Mouse (Mus musculus) ovary, postnatal 10 days (tissue): Measurements from ENCODE around the gene E2f7.

Source experiments
- DNase-seq: peaks from one replicate; pipeline ENCODE4 v3.0.0; 2022; ENCODE audit warnings: low spot score

The E2f7 gene

DNA sequence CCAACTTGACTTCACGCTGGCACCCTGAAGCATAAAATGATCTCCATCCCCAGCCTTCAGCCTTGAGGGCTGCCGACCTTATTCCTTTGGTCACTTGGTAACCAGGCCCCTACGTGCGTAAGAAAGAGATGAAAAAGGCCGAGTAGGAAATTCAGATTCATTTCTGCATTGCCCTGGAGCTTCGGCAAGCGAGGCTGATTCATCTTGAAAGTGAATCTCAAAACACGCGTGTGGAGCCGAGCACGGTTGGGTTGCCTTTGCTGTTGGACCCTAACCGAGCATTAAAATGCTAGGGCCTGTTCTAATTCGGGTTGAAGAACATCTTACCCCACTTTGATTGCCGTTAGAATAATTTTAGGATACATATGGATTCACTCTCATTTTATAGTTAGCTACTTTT lies 28.6 kb downstream of the E2f7 start:
- DNase-seq: no peak

DNA sequence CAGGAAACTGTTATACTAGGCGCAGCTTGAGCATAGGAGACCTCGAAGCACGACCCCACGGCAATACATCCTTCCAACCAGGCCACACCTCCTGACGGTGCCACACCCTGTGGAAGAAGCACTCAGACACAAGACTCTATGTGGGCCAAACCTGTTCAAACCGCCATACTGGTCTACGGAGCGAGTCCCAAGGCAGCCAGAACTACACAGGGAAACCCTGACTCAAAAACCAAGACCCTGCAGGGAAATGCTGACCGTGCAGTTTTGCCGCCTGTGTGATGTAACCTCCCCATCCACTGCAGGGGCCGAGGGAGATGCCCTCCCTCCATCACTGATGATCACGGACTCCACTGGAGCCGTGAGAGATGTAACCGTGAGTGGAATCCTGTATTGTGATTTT lies 36.5 kb downstream of the E2f7 start:
- no peak for DNase-seq

DNA sequence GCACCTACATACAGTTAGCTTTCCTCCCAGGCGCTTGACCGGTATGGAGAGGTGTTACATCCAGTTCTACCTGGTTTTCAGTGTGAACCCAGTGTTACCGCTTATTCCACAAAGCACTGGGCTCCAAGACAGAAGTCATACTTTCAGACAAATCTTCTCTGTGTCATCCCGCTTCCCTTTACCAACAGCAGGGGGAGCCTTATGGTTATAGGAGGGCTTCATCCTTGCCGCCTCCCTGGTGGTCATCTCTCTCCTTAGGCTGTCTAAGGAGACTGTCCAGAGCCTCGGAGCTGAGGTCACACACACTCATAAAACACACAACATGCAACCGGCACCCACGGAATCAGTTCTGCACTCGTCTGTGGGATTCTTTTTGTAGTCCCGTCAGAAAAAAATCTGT lies 37.4 kb downstream of the E2f7 start:
- DNase-seq: no peak

DNA sequence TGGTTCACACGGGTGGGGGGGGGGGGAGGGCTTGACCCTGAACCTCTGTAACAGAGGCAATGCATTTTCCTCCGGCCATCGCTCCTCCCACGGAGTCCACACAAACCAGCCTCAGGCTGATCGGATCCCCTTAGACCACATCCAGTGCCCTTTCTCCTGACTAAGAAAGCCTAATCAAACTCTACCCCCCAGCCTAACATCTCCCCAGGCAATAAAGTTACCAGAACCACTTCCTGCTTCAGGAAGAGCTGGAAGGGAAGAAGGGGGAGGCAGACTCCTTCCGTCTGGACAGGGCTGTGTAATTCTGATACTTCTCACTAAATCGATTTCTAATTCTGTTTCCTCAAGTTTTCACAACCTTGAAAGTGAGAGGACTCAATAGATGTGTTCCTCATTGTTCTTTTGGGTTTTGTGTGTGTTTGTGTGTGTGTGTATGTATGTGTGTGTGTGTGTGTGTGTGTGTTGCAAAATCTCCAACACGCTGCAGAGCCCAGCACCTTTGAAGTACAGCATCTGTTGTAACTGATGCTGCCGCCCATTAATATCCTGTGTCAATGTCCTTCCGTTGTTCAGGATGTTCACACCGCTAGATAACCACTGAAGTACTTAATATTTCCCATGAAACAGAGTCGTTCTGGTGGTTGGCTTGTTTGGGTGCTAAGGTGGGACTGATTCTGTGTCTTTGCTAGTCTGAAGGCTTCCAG lies 43.0 kb downstream of the E2f7 start:
- DNase-seq: no peak

DNA sequence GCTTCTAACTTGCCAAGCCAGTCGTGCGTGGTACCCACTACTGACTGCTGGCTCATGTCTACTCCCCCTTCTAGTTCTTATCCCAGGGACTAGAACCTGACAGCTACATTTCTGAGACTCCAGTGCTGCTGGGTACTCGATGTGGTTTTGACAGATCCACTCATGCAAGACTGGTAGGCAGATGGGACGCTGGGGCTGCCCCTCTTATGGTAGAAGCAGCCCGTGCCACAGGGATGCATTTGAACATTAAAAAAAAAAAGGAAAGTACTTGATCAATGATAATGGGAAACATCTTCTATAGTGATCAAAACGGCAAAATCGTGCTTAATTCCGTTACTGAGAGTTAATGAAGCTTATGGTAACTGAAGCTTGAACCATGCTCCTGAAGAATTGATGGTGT lies 44.4 kb downstream of the E2f7 start:
- no peak for DNase-seq

DNA sequence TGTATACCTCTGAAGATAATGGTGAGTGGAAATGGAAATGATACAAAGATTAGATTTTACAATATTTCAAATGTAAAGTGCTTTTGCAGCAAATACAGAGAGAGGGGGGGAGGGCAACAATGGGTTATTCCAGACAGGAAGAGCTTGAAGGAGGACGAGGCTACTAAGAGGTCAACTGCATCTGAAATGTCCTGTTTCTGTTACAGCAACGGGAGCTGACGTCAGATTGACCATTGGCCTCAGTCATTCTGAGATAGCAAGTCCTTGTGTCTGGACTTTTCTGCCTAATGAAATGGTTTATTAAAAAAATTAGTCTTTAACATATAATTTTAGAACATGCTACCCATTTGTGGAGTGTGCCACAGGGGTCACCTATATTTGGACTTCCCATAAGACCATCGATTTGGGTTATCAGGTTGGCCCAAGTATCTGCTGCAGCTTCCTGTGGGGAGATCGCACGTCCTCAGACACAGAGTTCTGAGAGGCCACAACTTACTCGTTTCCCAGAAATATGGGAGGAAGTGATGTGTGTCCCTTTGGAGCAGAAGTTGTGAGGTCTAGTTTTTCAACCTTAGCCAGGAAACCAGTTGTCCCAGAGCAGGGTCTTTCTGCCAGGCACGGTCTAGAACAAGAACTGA lies 48.0 kb downstream of the E2f7 start:
- DNase-seq: no peak

DNA sequence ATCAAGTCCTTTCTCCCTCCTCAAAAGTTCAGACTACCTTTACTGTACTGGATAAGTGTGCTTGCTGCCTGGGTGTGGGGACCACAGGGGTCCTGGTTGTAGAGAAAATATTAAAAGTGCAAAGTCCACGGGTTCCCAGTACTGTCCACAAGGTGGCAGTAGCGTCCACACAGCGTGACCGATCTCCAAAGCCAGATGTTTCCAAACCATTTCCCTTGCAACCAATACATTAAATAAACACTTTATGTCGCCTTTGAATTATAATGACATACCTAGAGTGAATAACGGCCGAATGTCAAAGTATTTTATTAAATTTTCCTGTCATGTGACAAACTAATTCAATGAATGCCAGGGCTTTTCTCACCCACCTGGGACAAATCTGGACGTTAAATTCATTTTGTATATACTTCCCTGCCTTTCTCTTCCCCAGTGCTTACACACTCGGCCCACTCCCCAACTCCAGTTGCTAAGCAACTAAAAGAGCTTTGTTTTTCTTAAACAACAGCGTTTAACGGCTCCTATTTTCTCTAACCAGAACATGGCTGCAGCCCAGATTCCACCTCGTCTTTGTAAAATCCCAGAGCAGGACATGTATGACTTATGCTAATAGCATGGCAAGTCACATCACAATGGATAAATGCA lies 49.4 kb downstream of the E2f7 start:
- DNase-seq: no peak

DNA sequence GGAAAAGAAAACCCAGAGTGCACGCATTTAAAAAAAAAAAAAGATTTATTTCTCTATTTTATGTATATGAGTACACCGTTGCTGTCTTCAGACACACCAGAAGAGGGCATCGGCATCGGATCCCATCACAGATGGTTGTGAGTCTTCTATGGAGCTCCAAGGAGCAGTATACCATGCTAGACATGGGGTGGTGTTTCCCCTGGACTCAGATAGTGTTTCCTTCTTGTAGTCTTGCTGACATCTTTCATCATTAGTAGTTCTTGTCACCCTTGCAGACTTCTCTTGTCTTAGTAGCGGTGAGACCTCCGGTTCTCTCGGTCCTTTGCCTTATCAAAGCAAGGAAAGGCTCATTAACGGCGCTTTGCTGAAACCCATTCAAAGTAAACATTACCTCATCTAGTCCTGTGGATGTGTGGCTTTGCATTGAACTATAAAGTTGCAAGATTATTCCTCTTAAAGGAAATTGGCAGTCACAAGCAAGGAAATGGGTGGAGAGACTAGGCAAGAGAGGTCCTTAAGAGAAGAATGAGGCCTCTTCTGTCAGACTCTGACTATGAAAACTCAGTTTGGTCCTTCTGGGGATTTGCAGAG lies 50.1 kb downstream of the E2f7 start:
- DNase-seq: no peak

DNA sequence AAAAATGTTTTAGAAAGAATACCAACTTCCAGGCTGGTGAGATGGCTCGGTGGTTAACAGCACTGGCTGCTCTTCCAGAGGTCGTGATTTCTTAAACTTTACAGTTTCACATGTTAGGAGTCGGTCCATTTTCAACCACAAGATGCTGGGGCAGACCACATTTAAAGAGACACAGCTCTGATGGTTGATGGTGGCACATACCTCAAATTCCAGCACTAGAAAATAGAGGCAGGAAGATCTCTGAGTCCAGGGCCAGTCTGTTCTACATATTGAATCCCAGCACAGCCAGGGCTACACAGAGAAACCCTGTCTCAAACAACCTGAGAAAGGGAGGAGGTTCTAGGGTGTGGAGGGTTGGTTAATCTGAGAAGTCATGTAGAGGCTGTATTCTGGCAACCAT lies 56.1 kb downstream of the E2f7 start:
- DNase-seq: no peak

DNA sequence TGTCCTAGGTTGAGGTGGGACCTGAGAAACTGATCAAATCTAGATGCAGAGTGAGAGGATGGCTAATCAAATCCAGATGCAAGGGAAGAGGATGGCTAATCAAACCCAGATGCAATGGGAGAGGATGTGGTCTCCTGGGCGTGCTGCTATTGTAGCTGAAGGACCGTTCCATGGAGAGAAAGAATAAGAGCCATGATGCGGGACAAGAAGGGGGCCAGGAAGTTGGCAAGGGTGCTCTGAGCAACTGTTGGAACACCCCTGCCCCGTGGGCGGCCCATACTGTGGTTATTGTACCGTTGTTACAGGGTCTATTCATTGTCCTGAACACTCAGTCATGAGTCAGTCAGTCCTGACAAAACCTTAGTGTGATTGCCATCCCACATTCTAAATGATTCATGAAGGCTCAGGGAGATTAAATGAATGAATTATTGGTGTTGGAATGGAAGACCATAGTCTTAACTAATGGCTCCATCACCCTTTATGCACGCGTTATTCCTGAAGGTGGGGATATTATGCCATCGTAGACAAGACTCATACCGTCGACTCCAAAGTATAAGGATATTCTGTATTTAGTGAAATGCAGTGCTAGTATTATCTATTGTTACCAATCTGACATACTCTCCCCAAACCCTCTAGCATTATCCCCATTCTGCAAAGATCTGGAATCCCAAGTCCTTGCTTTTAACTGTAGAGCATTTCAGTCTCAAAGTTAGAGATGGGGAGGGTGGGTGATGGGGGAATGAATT lies 59.2 kb downstream of the E2f7 start:
- no peak for DNase-seq

DNA sequence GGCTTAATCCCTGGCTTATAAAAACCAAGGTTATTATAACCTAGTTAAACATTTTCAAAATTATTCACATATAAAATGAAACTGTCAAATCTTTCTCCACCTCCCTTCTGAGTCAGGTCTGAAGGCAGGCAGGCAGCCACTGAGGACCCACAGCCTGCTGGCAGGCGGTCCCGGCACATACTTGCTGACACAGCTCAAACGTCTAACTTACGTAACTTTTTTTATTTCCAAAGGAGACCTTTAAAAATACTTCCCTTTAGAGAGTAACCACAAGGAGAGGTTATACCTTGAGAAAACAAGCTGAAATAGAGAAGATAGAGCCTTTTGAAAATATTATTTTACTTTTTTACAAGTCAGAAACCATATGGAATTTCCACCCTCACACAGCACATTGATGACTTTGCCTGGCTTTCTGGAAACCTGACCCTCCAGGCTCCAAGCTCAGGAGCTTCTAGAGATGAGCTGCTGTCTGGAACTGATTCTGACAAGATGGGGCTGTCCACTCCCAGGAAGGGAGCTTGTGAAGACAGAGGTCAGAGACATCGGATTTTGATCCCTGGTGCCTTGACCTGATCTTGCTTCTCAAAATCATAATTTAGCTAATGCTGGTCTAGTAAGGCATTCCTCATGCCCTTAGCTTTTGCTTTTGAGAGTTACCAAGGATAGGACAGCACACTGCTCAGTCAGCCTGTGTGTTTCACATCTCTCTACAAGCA lies 59.9 kb downstream of the E2f7 start:
- no peak for DNase-seq

DNA sequence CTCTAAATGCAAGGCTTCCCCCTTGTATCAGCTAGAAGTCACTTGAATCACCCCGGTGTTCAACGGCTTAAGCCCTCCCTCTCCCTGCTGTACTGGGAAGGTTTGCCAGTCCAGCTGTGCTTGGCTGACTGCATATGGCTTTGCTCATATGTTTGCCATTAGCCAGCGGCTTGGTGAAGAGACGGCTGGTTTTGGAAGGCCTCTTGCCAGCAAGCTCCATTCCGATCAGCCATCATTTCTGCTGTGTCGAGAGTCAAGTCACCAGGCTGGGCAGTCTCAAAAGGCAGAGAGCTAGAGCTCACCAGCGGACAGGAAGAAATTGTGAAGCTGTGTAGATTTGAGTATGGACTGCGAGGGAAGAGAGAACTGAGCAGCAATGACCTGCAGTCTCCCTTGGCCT lies 61.2 kb downstream of the E2f7 start:
- DNase-seq: no peak

DNA sequence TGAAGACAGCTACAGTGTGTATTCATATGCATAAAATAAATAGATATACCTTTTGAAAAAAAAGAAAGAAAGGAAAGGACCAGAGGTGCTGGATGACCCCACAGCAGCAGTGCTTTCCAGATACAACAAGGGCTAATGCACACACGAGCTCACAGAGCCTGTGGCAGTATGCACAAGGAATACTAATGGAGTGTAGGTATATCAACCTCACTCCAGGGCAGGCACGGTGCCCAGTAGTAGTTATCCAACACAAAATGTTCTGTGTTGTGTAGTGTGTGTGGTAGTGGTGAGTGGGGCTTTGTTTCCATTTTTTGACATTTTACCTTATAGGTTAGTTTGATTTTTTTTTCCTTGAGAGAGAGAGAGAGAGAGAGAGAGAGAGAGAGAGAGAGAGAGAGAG lies 65.3 kb downstream of the E2f7 start:
- DNase-seq: no peak

DNA sequence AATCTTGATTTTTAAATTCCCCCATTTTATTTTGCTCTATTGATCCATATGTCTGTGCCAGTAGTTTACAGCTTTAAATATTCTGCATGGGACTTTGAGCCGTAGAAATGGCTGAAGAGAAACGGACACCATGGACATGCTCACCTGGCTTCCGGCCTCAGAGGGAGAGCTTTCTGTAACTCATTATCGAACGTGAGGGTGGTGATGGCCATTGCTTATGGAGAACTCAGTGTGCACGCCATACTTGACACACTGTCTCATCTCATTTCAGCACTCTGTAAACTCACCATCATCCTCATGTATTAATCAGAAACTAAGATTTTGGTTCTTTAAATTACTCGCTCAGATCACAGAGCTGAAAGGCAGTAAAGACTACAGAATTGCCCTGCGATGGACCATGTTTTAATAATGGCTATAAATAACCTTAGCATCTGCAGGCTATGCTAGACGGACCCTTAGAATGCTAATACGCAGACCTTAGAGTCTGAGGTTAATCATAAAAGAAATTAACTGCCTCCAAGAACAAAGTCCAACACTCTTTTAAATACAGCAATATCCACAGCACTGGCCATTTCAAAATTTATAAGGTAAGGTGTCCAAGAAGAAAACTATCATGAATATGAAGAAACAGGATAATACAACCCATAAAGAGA lies 66.1 kb downstream of the E2f7 start:
- no peak for DNase-seq

DNA sequence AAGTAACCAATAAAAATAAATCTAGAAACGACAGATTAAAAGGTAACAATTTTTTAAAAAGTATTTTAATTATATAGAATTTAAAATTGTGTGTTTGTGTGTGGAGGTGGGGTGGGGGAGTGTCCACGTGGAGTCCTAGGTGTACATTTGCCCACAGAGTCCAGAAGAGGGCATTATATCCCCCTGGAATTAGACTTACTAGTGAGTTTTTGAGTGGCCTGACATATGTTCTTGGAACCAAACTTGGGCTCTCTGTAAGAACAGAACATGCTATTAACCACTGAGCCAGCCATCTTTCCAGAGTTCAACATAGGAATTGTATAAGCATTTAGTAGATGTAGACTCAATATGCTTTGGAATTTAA lies 66.6 kb downstream of the E2f7 start:
- DNase-seq: no peak

DNA sequence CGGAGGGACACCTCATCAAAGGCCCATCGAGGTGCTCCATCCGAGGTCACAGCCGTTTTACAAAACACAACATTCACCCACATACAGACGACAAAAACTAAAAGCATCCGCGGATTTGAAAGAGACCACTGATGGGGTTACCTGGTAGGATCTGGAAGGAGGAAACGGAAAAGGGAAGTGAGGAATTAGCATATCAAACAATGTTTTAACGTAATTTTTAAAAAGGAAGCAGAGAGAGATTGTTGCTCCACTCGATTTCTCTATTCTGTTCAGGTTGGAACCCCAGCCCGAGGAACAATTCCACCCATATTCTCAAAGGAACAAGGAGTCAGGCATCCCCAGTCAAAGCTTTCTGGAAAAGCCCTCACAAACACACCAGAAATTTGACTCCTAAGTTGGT lies 75.9 kb downstream of the E2f7 start:
- no peak for DNase-seq

DNA sequence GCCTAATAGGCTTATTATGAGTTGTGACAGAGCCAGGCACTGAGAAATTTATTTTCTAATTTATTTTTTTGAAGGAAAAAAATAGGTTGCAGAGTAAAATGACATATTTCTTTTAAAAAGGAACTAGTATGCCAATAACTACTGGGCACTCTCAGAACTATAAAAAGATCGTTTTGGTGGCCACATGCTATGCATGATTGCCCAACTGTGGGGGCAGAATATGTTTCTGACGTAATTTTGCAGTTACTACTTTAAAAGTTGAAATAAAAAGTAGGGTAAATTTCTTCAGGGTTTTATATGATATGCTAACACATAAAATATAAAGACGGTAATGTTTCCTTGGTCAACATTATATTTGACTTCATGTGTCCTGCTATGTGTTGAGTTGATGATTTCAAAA lies 76.5 kb downstream of the E2f7 start:
- DNase-seq: no peak

DNA sequence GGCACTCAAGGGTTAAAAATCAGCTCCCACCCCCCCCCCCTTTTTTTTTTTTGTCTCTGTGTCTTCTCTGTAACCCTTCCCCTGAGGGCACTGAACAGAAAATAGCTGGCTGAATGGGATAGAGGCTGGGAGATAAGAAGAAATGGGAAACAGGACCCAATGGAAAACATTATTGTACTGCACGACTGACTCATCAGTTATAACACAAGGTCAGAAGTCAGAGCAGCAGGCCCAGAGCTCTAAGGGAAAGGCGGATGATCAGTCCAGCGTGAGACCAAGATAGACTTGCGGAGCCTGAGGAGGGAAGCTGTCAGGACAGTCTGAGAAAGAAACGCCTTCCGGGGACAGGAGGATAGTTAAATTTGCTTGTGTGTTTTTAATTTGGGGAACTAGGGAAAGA lies 87.1 kb downstream of the E2f7 start:
- no peak for DNase-seq

DNA sequence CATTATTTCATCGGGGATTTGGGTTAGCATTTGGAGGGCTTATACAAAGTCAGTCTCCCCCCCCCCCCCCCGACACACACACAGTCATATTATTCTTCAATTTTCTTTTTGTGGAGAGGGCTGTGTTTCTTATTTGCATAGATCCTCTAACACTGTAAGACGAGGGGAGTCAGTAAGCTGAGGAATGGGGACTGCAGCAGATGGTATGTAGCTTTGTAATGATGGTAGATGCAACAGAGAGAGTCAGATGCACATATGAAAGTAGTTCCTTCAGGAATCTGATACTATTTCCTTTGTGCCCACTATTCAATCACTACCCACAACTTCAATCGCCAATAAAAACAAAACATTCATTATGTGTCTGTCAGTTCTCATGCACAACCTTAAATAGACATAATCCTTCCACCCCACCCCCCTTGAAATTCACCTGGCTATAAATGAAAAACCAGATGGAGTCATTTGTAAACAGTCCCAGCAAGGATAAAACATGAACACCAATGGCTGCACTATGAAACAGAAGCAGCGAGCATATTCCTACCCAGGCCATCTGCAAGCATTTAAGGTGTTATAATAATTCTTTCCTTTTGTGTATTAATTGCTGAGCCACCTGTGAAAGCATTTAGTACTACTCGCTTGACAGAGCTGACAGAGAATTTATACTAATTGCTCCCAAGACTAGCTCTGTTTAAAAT lies 90.0 kb downstream of the E2f7 start:
- DNase-seq: no peak
